Mouse (Mus musculus) cerebellum, adult 2 months (tissue): Measurements from ENCODE around the gene Ubac2.

ENCODE experiments used
- CTCF ChIP-seq: fragments of 200-500 bp; IDR thresholded peaks from 2 replicates; pipeline ENCODE4 v1.5.1; 2011; ENCODE audit warnings: low read depth, mild to moderate bottlenecking, control low read depth, low read length, moderate library complexity, borderline replicate concordance; ENCODE audit not compliant: insufficient read depth
- POLR2A ChIP-seq: fragments of 200-500 bp; IDR thresholded peaks from 2 replicates; pipeline ENCODE4 v1.6.1; 2011; ENCODE audit warnings: low read length, control low read depth, borderline replicate concordance; ENCODE audit not compliant: insufficient read depth

- TF ChIP-seq POLR2A (no peak), CTCF (no peak)
Observed at GRCm38 (mm10) chr14:121936356-121936755, 57.9 kb downstream of the Ubac2 start.
